Mouse (Mus musculus) brown adipose tissue, adult 24 weeks (tissue): ENCODE measurements around the gene Trpv4. TPM values are rescaled to one million over a fixed set of nuclear protein-coding genes. Genes with fewer than 3 reads are reported as not detected.

Experiments
- H3K27ac ChIP-seq: fragments of 200-500 bp; replicated peaks from 2 replicates; pipeline ENCODE4 v1.5.1; 2012; ENCODE audit warnings: low read depth, mild to moderate bottlenecking, low read length
- H3K4me1 ChIP-seq: fragments of 200-500 bp; 2 replicates; pipeline ENCODE4 v1.6.1; 2012; ENCODE audit warnings: low read length, mixed read lengths; ENCODE audit not compliant: control insufficient read depth, insufficient read depth, insufficient read length
- H3K4me3 ChIP-seq: fragments of 200-500 bp; 2 replicates; pipeline ENCODE4 v1.5.1; 2012; ENCODE audit warnings: low read depth, mild to moderate bottlenecking, low read length, moderate library complexity; ENCODE audit not compliant: insufficient read depth
- polyA plus RNA-seq: library from polyadenylated mRNA; stranded (reverse); fragments of >200 nt; gene quantifications from 2 replicates; pipeline ENCODE4 v1.2.4, GENCODE M21; 2012; ENCODE audit not compliant: missing spikeins, insufficient read depth, insufficient read length

Trpv4 gene
- polyA plus RNA-seq, 1 experiment = 0.83 TPM

- no peaks in the 10 kb centered on the region for H3K4me1 ChIP-seq
- 0 out of 2 replicates have a peak overlapping the region, but pooled peaks have one; percentile 39 for H3K27ac ChIP-seq
- no peak overlapping the region for H3K4me3 ChIP-seq
These were observed 23.5 kb upstream of the Trpv4 start for GRCm38 (mm10) chr5:114681717-114682116.

- H3K4me3 ChIP-seq = no peak overlapping the region
- H3K4me1 ChIP-seq = no peaks in the 10 kb centered on the region
- H3K27ac ChIP-seq = peak overlapping the region; percentile 33; the same call in 1 of the 2 replicates
These were observed 22.6 kb upstream of the Trpv4 start for GRCm38 (mm10) chr5:114680676-114681285.

- H3K27ac ChIP-seq = peak overlapping the region; percentile 33; the same call in 1 of the 2 replicates
- H3K4me3 ChIP-seq = no peak overlapping the region
- no peaks in the 10 kb centered on the region for H3K4me1 ChIP-seq
These were observed 21.8 kb upstream of the Trpv4 start for GRCm38 (mm10) chr5:114679841-114680591.

GRCm38 (mm10) chr5:114674594-114674993 is 16.4 kb upstream of the Trpv4 start:
- H3K4me3 ChIP-seq = no peak overlapping the region
- no peak overlapping the region for H3K27ac ChIP-seq
- no peaks in the 10 kb centered on the region for H3K4me1 ChIP-seq

GRCm38 (mm10) chr5:114673114-114673513 is 14.9 kb upstream of the Trpv4 start:
- Histone ChIP-seq H3K4me3 (no peak overlapping the region), H3K27ac (no peak overlapping the region)

GRCm38 (mm10) chr5:114669014-114669413 is 10.8 kb upstream of the Trpv4 start:
- no peak overlapping the region for H3K4me3 ChIP-seq
- no peak overlapping the region for H3K27ac ChIP-seq

More at GRCm38 (mm10) chr5:114673114-114673513, 14.9 kb upstream of the Trpv4 start:
- no peaks in the 10 kb centered on the region for H3K4me1 ChIP-seq

GRCm38 (mm10) chr5:114667228-114667856 is 9.1 kb upstream of the Trpv4 start:
- Histone ChIP-seq H3K4me1 (peaks cover 2% of the 10 kb centered on the region; the same call in 1 of the 2 replicates), H3K4me3 (peak overlapping the region; percentile 54), H3K27ac (peak overlapping the region; percentile 26; the same call in 1 of the 2 replicates)

More at GRCm38 (mm10) chr5:114669014-114669413, 10.8 kb upstream of the Trpv4 start:
- peaks cover 2% of the 10 kb centered on the region; the same call in 1 of the 2 replicates for H3K4me1 ChIP-seq

- Histone ChIP-seq H3K27ac (no peak overlapping the region), H3K4me3 (no peak overlapping the region), H3K4me1 (peaks cover 2% of the 10 kb centered on the region; the same call in 1 of the 2 replicates)
These were observed 8.4 kb upstream of the Trpv4 start for GRCm38 (mm10) chr5:114666659-114667058.

- no peak overlapping the region for H3K27ac ChIP-seq
- H3K4me1 ChIP-seq = peaks cover 2% of the 10 kb centered on the region; the same call in 1 of the 2 replicates
These were observed 6.5 kb upstream of the Trpv4 start for GRCm38 (mm10) chr5:114664750-114665149.

GRCm38 (mm10) chr5:114664139-114664538 is 5.9 kb upstream of the Trpv4 start:
- no peak overlapping the region for H3K27ac ChIP-seq
- H3K4me3 ChIP-seq = no peak overlapping the region

More at GRCm38 (mm10) chr5:114664750-114665149, 6.5 kb upstream of the Trpv4 start:
- no peak overlapping the region for H3K4me3 ChIP-seq

GRCm38 (mm10) chr5:114661029-114661428 is 2.8 kb upstream of the Trpv4 start:
- H3K4me1 ChIP-seq = no peaks in the 10 kb centered on the region
- H3K27ac ChIP-seq = peak overlapping the region; percentile 39
- no peak overlapping the region for H3K4me3 ChIP-seq

More at GRCm38 (mm10) chr5:114664139-114664538, 5.9 kb upstream of the Trpv4 start:
- peaks cover 2% of the 10 kb centered on the region; the same call in 1 of the 2 replicates for H3K4me1 ChIP-seq

- H3K27ac ChIP-seq = no peak overlapping the region
- peak overlapping the region; percentile 62 for H3K4me3 ChIP-seq
- no peaks in the 10 kb centered on the region for H3K4me1 ChIP-seq
These were observed 795 bp downstream of the Trpv4 start for GRCm38 (mm10) chr5:114657426-114657825.

- H3K4me1 ChIP-seq = no peaks in the 10 kb centered on the region
- H3K4me3 ChIP-seq = no peak overlapping the region
- no peak overlapping the region for H3K27ac ChIP-seq
These were observed 1.9 kb downstream of the Trpv4 start for GRCm38 (mm10) chr5:114656305-114656704.

- Histone ChIP-seq H3K4me1 (no peaks in the 10 kb centered on the region; the same call in 1 of the 2 replicates), H3K27ac (no peak overlapping the region), H3K4me3 (no peak overlapping the region)
These were observed 2.5 kb downstream of the Trpv4 start for GRCm38 (mm10) chr5:114655721-114656120.
